Mouse (Mus musculus): ENCODE measurements around the gene Uqcr11. TPM values are rescaled to one million over a fixed set of nuclear protein-coding genes. Genes with fewer than 3 reads are reported as not detected.

The Uqcr11 gene
- polyA plus RNA-seq, 1 experiment, result 222 TPM

DNA sequence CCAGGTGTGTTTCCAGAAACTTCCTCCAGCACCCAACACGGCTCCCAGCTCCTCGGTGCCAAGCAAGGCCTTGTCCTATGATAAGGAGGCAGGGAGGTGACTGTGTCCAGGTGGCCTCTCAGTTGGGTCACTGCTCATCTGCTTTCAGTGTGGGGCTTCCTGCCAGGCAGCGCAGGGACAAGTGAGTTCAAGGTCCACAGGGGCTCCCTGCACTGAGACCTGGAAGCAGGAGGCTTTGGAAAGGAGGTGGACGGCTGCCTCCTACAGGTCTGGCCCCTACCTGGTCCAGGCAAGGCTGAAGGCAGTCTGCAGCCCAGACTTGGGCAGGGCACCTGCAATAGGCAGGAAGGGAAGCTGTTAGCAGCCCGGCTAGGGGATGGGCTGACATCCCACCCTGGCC is 13.9 kb downstream of the Uqcr11 start:
- Histone ChIP-seq H3K4me3 (replicated peaks; ENCODE audit: control insufficient read depth, low read depth, low read length) (no peak overlapping the region), H3K27ac (ENCODE audit: control insufficient read depth, insufficient read depth, low read depth, low read length, poor library complexity) (no peak overlapping the region), H3K4me1 (ENCODE audit: control insufficient read depth, insufficient read depth, low read length) (peaks cover 1% of the 10 kb centered on the region; the same call in 1 of the 2 replicates)
- no peak for TF ChIP-seq CTCF (IDR thresholded peaks at IDR 0.05; ENCODE audit: control insufficient read depth, insufficient read depth, low read length)
- no peak for TF ChIP-seq POLR2A (IDR thresholded peaks at IDR 0.05; ENCODE audit: borderline replicate concordance, control insufficient read depth, low read depth, low read length)
- WGBS, result 95% methylated on average over 5 of the region's 5 CpGs

DNA sequence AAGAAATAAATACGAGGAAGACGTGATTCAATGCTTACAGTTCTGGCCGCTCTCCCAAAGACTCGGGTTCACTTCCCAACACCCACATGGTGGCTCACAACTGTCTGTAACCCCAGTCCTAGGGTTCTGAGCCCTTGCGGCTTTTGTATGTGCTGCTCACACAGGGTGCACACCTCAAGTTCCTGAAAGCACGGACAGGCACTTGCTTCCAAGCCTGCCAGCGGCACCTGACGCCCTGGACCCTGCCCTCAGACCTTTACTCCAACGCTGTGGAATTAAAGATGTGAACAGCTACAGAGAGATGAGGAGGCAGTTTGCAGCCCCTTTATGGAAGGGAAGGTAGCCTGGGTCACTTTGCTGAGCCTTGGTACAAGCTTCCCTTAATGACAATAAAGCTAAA is 15.9 kb downstream of the Uqcr11 start:
- H3K27ac ChIP-seq (ENCODE audit: control insufficient read depth, insufficient read depth, low read depth, low read length, poor library complexity), result no peak overlapping the region
- 87% methylated on average over 9 of the region's 9 CpGs for WGBS
- no peak for TF ChIP-seq POLR2A (IDR thresholded peaks at IDR 0.05; ENCODE audit: borderline replicate concordance, control insufficient read depth, low read depth, low read length)
- TF ChIP-seq CTCF (IDR thresholded peaks at IDR 0.05; ENCODE audit: control insufficient read depth, insufficient read depth, low read length), result no peak
- no peak overlapping the region for H3K4me3 ChIP-seq (replicated peaks; ENCODE audit: control insufficient read depth, low read depth, low read length)
- H3K4me1 ChIP-seq (ENCODE audit: control insufficient read depth, insufficient read depth, low read length), result peaks cover 3% of the 10 kb centered on the region; the same call in 1 of the 2 replicates

- Histone ChIP-seq H3K4me3 (replicated peaks; ENCODE audit: control insufficient read depth, low read depth, low read length) (no peak overlapping the region), H3K4me1 (ENCODE audit: control insufficient read depth, insufficient read depth, low read length) (peaks cover 3% of the 10 kb centered on the region; the same call in 1 of the 2 replicates), H3K27ac (ENCODE audit: control insufficient read depth, insufficient read depth, low read depth, low read length, poor library complexity) (no peak overlapping the region)
- WGBS, result 43% methylated on average over 4 of the region's 4 CpGs
- TF ChIP-seq CTCF (IDR thresholded peaks at IDR 0.05; ENCODE audit: control insufficient read depth, insufficient read depth, low read length) (no peak), POLR2A (IDR thresholded peaks at IDR 0.05; ENCODE audit: borderline replicate concordance, control insufficient read depth, low read depth, low read length) (no peak)
These were observed 17.4 kb downstream of the Uqcr11 start for GRCm38 (mm10) chr10:80389185-80389708.

- 42% methylated on average over 2 of the region's 2 CpGs for whole genome bisulfite sequencing
- no peak for TF ChIP-seq POLR2A (IDR thresholded peaks at IDR 0.05; ENCODE audit: borderline replicate concordance, control insufficient read depth, low read depth, low read length)
- TF ChIP-seq CTCF (IDR thresholded peaks at IDR 0.05; ENCODE audit: control insufficient read depth, insufficient read depth, low read length), result no peak
- peaks cover 4% of the 10 kb centered on the region; the same call in 1 of the 2 replicates for H3K4me1 ChIP-seq (ENCODE audit: control insufficient read depth, insufficient read depth, low read length)
- no peak overlapping the region for H3K4me3 ChIP-seq (replicated peaks; ENCODE audit: control insufficient read depth, low read depth, low read length)
- H3K27ac ChIP-seq (ENCODE audit: control insufficient read depth, insufficient read depth, low read depth, low read length, poor library complexity), result no peak overlapping the region
These were observed 17.9 kb downstream of the Uqcr11 start for GRCm38 (mm10) chr10:80388731-80389130.

DNA sequence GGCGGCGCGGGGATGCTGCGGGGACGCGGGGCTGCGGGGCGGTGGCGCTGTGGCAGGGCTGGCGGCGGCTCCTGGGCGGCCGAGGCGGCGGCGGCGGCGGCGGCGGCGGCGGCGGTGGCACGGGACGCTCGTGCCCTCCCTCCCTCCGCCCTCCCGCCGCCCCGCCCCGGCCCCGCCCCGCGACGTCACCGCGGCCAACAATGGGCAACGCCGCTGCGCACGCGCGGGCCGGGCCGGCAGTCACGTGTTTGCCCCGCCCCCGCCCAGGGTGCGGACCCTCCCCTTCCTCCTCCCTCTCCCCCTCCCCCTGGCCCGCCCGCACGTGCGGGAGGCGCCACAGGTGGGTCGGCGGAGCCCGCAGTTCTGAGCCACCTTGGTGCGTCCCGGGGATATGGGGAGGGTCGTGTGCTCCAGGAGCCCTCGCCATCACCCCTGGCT is 19.1 kb downstream of the Uqcr11 start, which contains the start of gene Mex3d:
Gene Mex3d, minus strand, starts transcription at position 138 of the 438 bp plus-strand sequence.
- Histone ChIP-seq H3K4me3 (replicated peaks; ENCODE audit: control insufficient read depth, low read depth, low read length) (peak within 1 kb of the TSS; percentile 58), H3K4me1 (ENCODE audit: control insufficient read depth, insufficient read depth, low read length) (peaks cover 4% of the 10 kb centered on the region; the same call in 1 of the 2 replicates), H3K27ac (ENCODE audit: control insufficient read depth, insufficient read depth, low read depth, low read length, poor library complexity) (no peak within 1 kb of the TSS; the same call in 1 of the 2 replicates)
- 10% methylated on average over 42 of the region's 61 CpGs for WGBS
- no peak for TF ChIP-seq CTCF (IDR thresholded peaks at IDR 0.05; ENCODE audit: control insufficient read depth, insufficient read depth, low read length)
- TF ChIP-seq POLR2A (IDR thresholded peaks at IDR 0.05; ENCODE audit: borderline replicate concordance, control insufficient read depth, low read depth, low read length), result peak; percentile 35; the same call in 1 of the 2 replicates

DNA sequence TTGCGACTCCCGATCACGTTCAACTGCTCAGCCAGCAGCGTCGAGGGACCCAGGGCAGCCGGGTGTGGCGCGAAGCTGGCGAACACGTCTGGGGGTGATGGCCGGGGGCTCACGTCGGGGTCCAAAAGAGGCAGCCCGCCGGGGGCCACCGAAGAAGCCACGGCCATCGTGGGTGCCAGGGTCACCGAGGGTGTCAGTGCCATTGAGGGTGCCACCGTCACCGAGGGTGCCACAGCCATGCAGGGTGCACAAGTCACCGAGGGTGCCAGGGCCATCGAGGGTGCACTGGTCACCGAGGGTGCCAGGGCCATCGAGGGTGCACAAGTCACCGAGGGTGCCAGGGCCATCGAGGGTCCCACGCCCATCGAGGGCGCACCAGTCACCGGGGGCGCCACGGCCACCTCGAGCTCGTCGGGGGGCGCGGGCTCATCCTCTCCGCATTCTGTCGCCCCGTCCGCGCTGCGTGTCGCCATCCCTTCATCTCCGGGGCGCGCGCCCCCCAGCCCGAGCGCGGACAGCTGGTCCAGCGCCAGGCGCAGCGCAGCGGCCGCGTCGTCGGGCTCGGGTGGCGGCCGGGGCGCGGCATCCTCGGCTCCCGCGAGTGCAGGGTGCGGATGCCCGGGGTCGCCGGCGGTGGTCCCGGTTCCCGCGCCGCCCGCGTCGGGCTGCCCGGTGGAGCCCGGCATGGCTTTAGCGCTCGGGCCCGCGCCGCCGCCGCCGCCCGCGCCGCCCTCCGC is 19.7 kb downstream of the Uqcr11 start:
- Histone ChIP-seq H3K4me3 (replicated peaks; ENCODE audit: control insufficient read depth, low read depth, low read length) (peak overlapping the region; percentile 58), H3K4me1 (ENCODE audit: control insufficient read depth, insufficient read depth, low read length) (peaks cover 4% of the 10 kb centered on the region; the same call in 1 of the 2 replicates), H3K27ac (ENCODE audit: control insufficient read depth, insufficient read depth, low read depth, low read length, poor library complexity) (no peak overlapping the region; the same call in 1 of the 2 replicates)
- WGBS, result 8% methylated on average over 90 of the region's 94 CpGs
- TF ChIP-seq CTCF (IDR thresholded peaks at IDR 0.05; ENCODE audit: control insufficient read depth, insufficient read depth, low read length) (no peak), POLR2A (IDR thresholded peaks at IDR 0.05; ENCODE audit: borderline replicate concordance, control insufficient read depth, low read depth, low read length) (no peak)

DNA sequence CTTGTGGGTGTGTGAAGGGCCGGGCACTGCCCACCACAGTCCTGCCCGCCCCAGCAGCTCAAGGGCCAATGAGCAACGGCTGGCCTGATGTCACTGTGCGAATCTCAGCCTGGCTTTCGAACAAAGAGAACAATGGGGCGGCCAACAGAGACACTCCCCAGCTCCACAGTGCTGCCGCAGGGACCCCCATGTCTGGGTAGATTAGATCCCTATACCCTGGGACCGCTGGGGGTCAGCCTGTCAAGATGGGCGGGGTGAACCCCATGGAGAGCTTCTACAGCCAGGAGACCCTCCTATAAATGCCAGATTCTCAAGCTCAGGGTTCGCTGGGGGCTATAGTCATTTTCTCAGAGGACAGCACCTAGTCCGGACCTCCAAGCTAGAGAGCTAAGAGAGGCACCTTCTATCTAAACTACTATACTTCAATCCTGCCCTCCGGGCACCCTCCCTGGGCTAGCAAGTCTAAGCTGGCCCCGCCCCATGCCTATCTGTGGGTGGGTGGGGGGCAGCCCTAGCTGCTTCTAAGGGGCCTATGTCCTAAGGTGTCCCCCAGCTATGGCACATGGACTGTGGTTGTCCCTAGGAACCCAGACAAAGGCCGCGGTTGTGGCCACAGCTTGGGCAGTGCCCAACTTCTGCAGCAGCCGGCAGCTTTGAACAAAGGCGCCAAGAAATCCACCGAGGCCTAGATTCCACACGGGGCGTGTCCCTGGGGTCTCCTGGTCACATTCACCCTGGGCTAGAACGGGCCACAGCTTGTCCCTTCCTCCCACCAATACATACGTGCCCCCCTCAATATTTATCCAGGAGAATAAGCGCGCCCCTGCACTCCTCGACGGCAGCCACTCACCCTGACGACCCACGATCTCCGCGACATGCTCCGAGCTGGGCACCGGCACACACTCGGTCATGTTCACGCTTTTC is 20.6 kb downstream of the Uqcr11 start:
- H3K4me3 ChIP-seq (replicated peaks; ENCODE audit: control insufficient read depth, low read depth, low read length), result peak overlapping the region; percentile 37
- 32% methylated on average over 34 of the region's 34 CpGs for WGBS
- H3K27ac ChIP-seq (ENCODE audit: control insufficient read depth, insufficient read depth, low read depth, low read length, poor library complexity), result no peak overlapping the region; the same call in 1 of the 2 replicates
- TF ChIP-seq POLR2A (IDR thresholded peaks at IDR 0.05; ENCODE audit: borderline replicate concordance, control insufficient read depth, low read depth, low read length) (no peak), CTCF (IDR thresholded peaks at IDR 0.05; ENCODE audit: control insufficient read depth, insufficient read depth, low read length) (no peak)
- H3K4me1 ChIP-seq (ENCODE audit: control insufficient read depth, insufficient read depth, low read length), result peaks cover 4% of the 10 kb centered on the region; the same call in 1 of the 2 replicates
